Mouse (Mus musculus) hindbrain, embryonic 13.5 days (tissue): Measurements from ENCODE around the gene Ppp2r5c. TPM values are rescaled to one million over a fixed set of nuclear protein-coding genes. Genes with fewer than 3 reads are reported as not detected.

Source experiments
- ATAC-seq: fragments of 200-750 bp; cut with Nextera tagmentation; 2 replicates; pipeline ENCODE4 v1.8.0; 2017; ENCODE audit warnings: moderate TSS enrichment; ENCODE audit not compliant: low FRiP score
- H3K27ac ChIP-seq: fragments of 300-500 bp; sonication (generic); 2 replicates; pipeline ENCODE4 v1.5.1; 2015; ENCODE audit warnings: inconsistent platforms, mild to moderate bottlenecking, moderate library complexity
- H3K27me3 ChIP-seq: fragments of 300-500 bp; sonication (generic); 2 replicates; pipeline ENCODE4 v1.6.1; 2015; ENCODE audit warnings: mild to moderate bottlenecking, inconsistent platforms
- H3K36me3 ChIP-seq: fragments of 300-500 bp; sonication (generic); 2 replicates; pipeline ENCODE4 v1.6.1; 2015; ENCODE audit warnings: mild to moderate bottlenecking, inconsistent platforms
- H3K4me1 ChIP-seq: fragments of 300-500 bp; sonication (generic); replicated peaks from 2 replicates; pipeline ENCODE4 v1.6.1; 2015; ENCODE audit warnings: inconsistent platforms
- H3K4me2 ChIP-seq: fragments of 300-500 bp; sonication (generic); 2 replicates; pipeline ENCODE4 v1.6.1; 2015; ENCODE audit warnings: inconsistent platforms, mild to moderate bottlenecking, moderate library complexity
- H3K4me3 ChIP-seq: fragments of 300-500 bp; sonication (generic); 2 replicates; pipeline ENCODE4 v1.5.1; 2015; ENCODE audit warnings: mild to moderate bottlenecking, inconsistent platforms
- H3K9ac ChIP-seq: fragments of 300-500 bp; sonication (generic); 2 replicates; pipeline ENCODE4 v1.6.1; 2015; ENCODE audit warnings: mild to moderate bottlenecking, inconsistent platforms
- H3K9me3 ChIP-seq: fragments of 300-500 bp; sonication (generic); 2 replicates; pipeline ENCODE4 v1.6.1; 2016; ENCODE audit warnings: inconsistent platforms
- WGBS: fragments of 180-500 bp; shearing (Covaris S2); methylation state at CpG from one replicate; pipeline ENCODE4 v1.1.7; 2015; 5-methylcytosine and 5-hydroxymethylcytosine counted together
- polyA plus RNA-seq: library from polyadenylated mRNA; unstranded; fragments of >200 nt; fragmentation: Nextera tagmentation; extraction: Ambion mirVana; gene quantifications from 2 replicates; pipeline ENCODE4 v1.2.1, GENCODE M21; 2015

Ppp2r5c gene
- polyA plus RNA-seq, 1 experiment from 2014 or later = 144 TPM

DNA sequence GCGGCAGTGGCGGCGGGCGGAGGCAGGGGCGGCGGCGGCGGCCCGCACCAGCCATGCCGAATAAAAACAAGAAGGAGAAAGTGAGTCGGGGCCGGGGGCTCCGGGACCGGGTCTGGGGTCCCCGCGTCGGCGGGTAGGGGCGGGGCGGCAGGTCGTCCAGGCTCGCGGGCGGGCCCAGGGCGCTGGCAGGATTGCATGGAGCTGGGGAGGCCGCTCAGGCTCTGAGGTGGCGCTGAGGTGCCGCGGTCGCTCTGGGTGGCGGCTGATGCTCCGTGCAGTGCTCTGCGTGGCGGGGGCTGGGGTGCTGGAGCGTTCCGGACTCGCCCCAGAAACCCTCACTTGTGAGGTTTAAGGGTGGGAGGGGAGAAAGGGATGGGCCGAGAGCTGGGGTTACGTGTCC lies 386 bp downstream of the Ppp2r5c start:
- peaks cover 20% of the 10 kb centered on the region for H3K4me1 ChIP-seq
- H3K36me3 ChIP-seq = peaks cover 13% of the 10 kb centered on the region
- 0% methylated on average over 35 of the region's 39 CpGs for WGBS
- H3K9ac ChIP-seq = peak overlapping the region; percentile 93
- H3K4me2 ChIP-seq = peak overlapping the region; percentile 70
- H3K9me3 ChIP-seq = no peaks in the 10 kb centered on the region
- peak overlapping the region; percentile 94 for H3K27ac ChIP-seq
- peak; percentile 67 for ATAC-seq
- peak overlapping the region; percentile 88 for H3K4me3 ChIP-seq
- peaks cover 19% of the 10 kb centered on the region for H3K27me3 ChIP-seq

DNA sequence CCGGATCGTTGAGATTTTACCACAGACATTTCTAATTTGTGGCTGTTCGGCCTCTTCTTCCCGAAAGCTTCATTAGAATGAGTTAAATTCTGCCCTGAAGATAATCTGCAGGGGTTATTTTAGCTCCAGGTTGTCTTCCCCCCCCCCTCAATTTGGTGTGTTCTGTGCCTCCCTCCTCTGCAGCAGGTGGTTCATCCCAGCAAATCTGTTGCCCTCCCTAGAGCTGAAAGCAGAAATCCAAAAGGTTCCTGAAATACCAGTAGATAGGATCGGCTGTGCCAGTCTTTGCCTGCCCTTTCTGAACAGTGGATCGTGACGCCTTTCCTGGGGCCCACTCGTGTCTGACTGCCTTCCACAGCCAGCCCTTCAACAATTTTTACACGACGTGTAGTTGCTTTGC lies 1.8 kb downstream of the Ppp2r5c start:
- Histone ChIP-seq H3K27ac (no peak overlapping the region), H3K9ac (peak overlapping the region; percentile 43; the same call in 1 of the 2 replicates)
- no peak for ATAC-seq

DNA sequence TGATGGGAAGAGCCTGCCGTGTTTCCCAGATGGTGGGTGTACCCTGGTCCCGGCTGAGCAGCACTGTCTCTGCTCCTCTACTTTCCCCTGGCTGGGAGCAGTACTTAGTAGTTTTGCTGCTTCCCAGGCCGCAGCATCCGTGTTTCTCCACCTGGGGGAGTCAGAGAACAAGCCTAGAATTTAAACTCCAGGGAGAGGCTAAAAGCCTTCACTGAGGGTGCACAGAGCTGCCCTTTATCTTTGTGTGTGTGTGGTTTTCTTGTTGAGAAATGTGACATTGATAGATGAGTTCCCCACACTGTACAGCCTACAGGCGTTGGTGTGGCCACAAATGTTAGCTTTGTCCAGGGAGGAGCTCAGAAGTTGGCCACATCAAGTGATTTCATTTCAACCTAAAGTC lies 7.3 kb downstream of the Ppp2r5c start:
- H3K4me2 ChIP-seq = no peak overlapping the region
- H3K9ac ChIP-seq = no peak overlapping the region
- H3K4me3 ChIP-seq = no peak overlapping the region
- peak; percentile 21; the same call in 1 of the 2 replicates for ATAC-seq
- no peak overlapping the region for H3K27ac ChIP-seq
- no peaks in the 10 kb centered on the region for H3K9me3 ChIP-seq
- whole genome bisulfite sequencing = 24% methylated on average over 5 of the region's 5 CpGs
- H3K27me3 ChIP-seq = no peaks in the 10 kb centered on the region
- peaks cover 9% of the 10 kb centered on the region for H3K4me1 ChIP-seq
- peaks cover 13% of the 10 kb centered on the region for H3K36me3 ChIP-seq

More for the DNA sequence above, 1.8 kb downstream of the Ppp2r5c start:
- Histone ChIP-seq H3K4me3 (no peak overlapping the region; the same call in 1 of the 2 replicates), H3K9me3 (no peaks in the 10 kb centered on the region), H3K4me2 (no peak overlapping the region), H3K36me3 (peaks cover 13% of the 10 kb centered on the region), H3K4me1 (peaks cover 21% of the 10 kb centered on the region), H3K27me3 (peaks cover 9% of the 10 kb centered on the region)
- 84% methylated on average over 10 of the region's 10 CpGs for WGBS

DNA sequence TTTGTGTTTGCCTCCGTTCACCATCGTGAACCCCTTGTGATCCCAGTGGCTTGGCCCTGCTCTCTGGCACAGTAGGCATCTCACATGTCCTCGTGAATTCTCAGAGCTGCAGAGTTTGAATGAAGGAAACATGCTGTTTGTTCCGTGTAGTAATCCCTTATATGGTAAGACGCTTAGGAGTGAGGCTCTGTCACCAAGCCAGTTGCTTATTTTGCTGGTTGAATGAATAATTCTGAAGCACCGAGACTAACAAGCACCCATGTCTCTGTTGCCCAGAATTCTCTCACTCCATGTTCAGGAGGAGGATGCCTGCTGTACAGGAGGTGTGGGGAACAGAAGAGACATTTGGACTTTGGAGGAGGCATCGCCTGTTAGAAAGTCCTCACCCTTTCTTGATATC lies 9.1 kb downstream of the Ppp2r5c start:
- Histone ChIP-seq H3K4me2 (no peak overlapping the region), H3K4me3 (no peak overlapping the region), H3K27ac (no peak overlapping the region), H3K9me3 (no peaks in the 10 kb centered on the region), H3K27me3 (no peaks in the 10 kb centered on the region), H3K9ac (peak overlapping the region; percentile 35; the same call in 1 of the 2 replicates), H3K4me1 (peaks cover 9% of the 10 kb centered on the region), H3K36me3 (peaks cover 5% of the 10 kb centered on the region; the same call in 1 of the 2 replicates)
- WGBS = 90% methylated on average over 7 of the region's 7 CpGs
- no peak for ATAC-seq

DNA sequence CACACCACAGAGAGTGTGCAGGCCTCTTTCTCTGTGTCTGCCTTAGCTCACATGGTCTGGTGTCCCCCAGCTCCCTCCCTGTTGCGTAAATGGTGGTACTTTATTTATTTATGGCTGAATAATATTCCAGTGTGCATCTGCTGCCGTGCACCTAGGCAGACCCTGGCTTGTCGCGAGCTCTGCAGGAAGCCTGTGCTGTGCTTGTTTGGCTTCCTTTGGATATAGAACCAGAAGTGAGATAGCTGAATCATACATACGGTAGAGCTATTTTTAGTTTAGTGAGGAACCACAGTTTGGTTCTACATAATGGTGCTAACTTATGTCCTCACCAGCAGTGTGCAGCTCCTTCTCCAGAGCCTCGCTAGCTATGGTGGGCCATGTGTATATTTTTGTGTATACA lies 11.7 kb downstream of the Ppp2r5c start:
- Histone ChIP-seq H3K36me3 (peaks cover 7% of the 10 kb centered on the region), H3K4me3 (no peak overlapping the region), H3K4me2 (no peak overlapping the region), H3K27me3 (no peaks in the 10 kb centered on the region), H3K9me3 (no peaks in the 10 kb centered on the region), H3K4me1 (peaks cover 9% of the 10 kb centered on the region), H3K9ac (no peak overlapping the region), H3K27ac (no peak overlapping the region)
- WGBS = 91% methylated on average over 6 of the region's 6 CpGs
- ATAC-seq = no peak

DNA sequence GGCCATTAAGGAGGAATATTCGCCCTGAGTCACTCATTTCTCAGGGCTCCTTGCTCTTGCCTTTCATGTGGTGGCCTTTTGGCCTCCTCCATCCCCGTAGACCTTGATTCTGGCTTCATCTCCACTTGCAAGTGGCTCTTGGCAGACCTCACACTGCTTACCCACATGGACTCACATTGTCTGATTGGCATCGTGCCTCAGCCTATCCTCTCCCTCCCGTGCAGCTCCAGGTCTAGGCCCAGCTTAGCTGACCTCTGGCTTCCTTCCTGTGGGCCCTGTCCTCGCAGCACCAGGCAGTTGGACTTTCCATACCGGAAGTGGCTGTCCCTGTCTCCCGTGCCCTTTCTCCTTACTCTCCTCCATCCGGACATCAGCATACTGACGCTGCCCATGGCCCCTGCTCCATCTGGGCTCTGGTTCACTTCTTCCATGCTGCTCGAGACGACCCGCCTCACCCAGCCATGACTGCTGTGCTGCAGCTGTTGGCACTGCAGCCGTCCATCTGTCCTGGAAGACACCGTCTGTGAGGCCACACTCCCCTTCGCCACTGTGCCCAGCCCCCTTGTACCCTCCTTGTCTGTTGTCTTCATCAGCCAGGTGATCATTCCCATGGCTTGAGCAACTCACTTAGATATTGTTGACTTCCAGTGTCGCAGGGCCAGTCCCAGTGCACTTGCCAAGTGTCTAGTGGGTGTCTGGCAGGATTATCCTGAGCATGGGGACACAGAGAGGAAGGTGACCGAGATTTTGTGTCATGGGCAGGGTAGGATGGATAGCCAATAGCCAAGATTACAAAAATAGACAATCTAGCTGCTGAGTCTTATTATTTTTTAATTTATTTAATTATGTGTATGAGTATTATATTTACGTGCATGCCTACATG lies 13.7 kb downstream of the Ppp2r5c start:
- Histone ChIP-seq H3K27me3 (no peaks in the 10 kb centered on the region), H3K27ac (no peak overlapping the region), H3K4me2 (no peak overlapping the region), H3K4me1 (no peaks in the 10 kb centered on the region; the same call in 1 of the 2 replicates), H3K9me3 (no peaks in the 10 kb centered on the region), H3K4me3 (no peak overlapping the region), H3K9ac (no peak overlapping the region), H3K36me3 (peaks cover 7% of the 10 kb centered on the region)
- ATAC-seq = no peak
- 85% methylated on average over 18 of the region's 18 CpGs for WGBS

DNA sequence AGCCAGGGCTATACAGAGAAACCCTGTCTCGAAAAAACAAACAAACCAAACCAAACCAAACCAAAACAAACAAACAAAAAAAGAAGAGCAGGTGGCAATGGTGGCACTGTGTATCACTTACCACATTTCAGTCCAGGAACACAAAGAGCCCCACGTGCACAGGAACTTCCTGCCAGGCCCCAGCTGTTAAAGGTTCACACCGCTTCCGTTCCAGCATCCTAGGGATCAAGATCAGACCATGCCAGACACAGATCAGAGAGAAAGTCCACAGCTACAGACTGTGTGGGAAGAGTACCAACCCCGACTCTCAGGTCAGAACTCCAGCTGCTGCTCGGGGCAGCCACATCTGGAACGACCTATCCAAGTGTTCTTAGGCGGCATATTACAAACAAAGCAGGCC lies 16.8 kb downstream of the Ppp2r5c start:
- Histone ChIP-seq H3K36me3 (peaks cover 33% of the 10 kb centered on the region), H3K9me3 (no peaks in the 10 kb centered on the region), H3K4me3 (no peak overlapping the region), H3K27me3 (no peaks in the 10 kb centered on the region), H3K4me1 (no peaks in the 10 kb centered on the region), H3K27ac (no peak overlapping the region), H3K4me2 (no peak overlapping the region), H3K9ac (no peak overlapping the region)
- WGBS = 86% methylated on average over 8 of the region's 8 CpGs
- ATAC-seq = no peak

DNA sequence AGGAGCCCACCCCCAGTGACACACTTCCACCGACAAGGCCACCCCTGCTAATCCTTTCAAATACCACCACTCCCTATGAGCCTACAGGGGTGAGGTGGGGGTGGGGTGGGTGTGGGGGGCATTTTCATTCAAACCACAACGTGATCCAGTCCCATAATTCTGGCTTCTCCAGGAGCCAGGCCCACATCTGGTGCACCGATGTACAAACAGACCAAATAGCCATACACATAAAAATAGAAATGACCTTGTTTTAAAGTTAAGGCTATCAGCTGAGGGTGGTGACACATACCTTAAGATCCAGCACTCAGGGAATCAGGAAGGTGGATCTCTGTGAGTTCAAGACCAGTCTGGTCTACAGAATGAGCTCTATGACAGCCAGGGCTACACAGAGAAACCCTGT lies 24.5 kb downstream of the Ppp2r5c start:
- no peak overlapping the region for H3K27ac ChIP-seq
- no peaks in the 10 kb centered on the region for H3K9me3 ChIP-seq
- H3K36me3 ChIP-seq = peaks cover 39% of the 10 kb centered on the region
- 83% methylated on average over 3 of the region's 3 CpGs for WGBS
- no peak for ATAC-seq
- H3K4me2 ChIP-seq = no peak overlapping the region
- H3K27me3 ChIP-seq = no peaks in the 10 kb centered on the region
- no peak overlapping the region for H3K4me3 ChIP-seq
- peaks cover 3% of the 10 kb centered on the region; the same call in 1 of the 2 replicates for H3K4me1 ChIP-seq
- H3K9ac ChIP-seq = no peak overlapping the region

DNA sequence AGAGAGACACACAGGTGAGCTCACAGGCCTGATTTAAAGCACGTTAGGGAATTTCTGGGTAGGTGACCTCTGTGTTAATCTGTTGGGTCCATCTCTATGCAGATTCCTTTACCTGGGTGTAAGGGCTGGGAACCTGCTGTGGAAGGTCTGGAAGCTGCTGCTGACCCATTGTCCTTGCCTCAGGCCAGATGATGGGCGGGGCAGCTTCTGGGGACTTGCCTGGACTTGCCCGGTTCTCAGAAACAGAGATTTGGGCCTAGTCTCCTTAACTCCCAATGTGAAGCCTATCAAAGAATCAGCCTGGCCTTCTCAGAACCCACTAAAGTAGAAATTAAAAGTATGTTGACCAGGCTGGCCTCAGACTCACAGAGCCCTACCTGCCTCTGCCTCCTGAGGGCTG lies 25.3 kb downstream of the Ppp2r5c start:
- ATAC-seq = no peak
- 78% methylated on average over 3 of the region's 3 CpGs for WGBS

DNA sequence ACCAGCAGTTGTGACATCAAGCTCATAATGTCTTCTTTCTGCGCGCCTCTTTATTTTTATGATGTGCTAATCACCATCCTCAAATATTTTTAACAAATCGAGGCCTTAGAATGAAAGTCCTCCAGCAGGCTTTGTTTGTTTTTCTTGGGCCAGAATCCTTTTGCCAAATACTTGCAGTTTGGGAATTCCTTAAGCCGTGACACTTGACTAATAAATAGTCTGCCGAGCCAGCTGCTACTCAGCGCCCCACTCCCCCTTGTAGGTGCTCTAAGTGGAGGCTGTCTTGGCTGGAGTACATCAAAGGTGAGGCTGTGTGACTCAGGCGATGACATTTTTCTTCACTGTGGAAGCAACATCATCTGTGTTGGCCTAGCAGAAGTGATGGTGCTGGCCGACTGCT lies 27.6 kb downstream of the Ppp2r5c start:
- H3K9ac ChIP-seq = 0 out of 2 replicates have a peak overlapping the region, but pooled peaks have one; percentile 35
- no peaks in the 10 kb centered on the region for H3K9me3 ChIP-seq
- H3K4me1 ChIP-seq = peaks cover 3% of the 10 kb centered on the region; the same call in 1 of the 2 replicates
- WGBS = 82% methylated on average over 8 of the region's 8 CpGs
- H3K36me3 ChIP-seq = peaks cover 17% of the 10 kb centered on the region
- no peak overlapping the region for H3K4me2 ChIP-seq
- no peak overlapping the region for H3K27ac ChIP-seq
- no peak for ATAC-seq
- no peaks in the 10 kb centered on the region for H3K27me3 ChIP-seq
- H3K4me3 ChIP-seq = no peak overlapping the region

More for the DNA sequence above, 25.3 kb downstream of the Ppp2r5c start:
- Histone ChIP-seq H3K36me3 (peaks cover 33% of the 10 kb centered on the region), H3K9me3 (no peaks in the 10 kb centered on the region), H3K4me3 (no peak overlapping the region), H3K27ac (no peak overlapping the region), H3K4me1 (peaks cover 3% of the 10 kb centered on the region; the same call in 1 of the 2 replicates), H3K9ac (no peak overlapping the region), H3K27me3 (no peaks in the 10 kb centered on the region), H3K4me2 (no peak overlapping the region)

DNA sequence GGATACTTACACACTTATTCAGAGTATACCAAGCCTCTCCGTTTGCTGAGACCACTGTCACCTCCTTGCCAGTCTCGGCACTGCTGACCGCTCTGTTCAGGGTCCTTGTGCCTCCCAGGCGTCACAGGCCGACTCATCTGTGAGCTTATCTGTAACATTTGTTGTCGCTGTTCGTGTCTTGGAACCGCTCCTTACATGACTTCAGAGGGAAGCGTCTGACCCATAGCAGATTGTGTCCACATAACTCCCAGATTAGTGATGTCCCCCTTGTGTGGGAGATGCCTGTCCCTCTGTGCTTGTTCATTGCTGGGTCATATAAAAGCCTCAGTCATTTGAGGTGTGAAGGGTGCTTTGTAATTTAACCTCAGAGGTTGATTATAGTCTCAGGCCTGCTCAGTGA lies 29.6 kb downstream of the Ppp2r5c start:
- peaks cover 3% of the 10 kb centered on the region; the same call in 1 of the 2 replicates for H3K4me1 ChIP-seq
- H3K4me3 ChIP-seq = no peak overlapping the region
- H3K27ac ChIP-seq = no peak overlapping the region
- no peak overlapping the region for H3K4me2 ChIP-seq
- no peak overlapping the region for H3K9ac ChIP-seq
- no peaks in the 10 kb centered on the region for H3K27me3 ChIP-seq
- WGBS = 91% methylated on average over 9 of the region's 9 CpGs
- peaks cover 17% of the 10 kb centered on the region; the same call in 1 of the 2 replicates for H3K36me3 ChIP-seq
- no peak for ATAC-seq
- no peaks in the 10 kb centered on the region for H3K9me3 ChIP-seq

DNA sequence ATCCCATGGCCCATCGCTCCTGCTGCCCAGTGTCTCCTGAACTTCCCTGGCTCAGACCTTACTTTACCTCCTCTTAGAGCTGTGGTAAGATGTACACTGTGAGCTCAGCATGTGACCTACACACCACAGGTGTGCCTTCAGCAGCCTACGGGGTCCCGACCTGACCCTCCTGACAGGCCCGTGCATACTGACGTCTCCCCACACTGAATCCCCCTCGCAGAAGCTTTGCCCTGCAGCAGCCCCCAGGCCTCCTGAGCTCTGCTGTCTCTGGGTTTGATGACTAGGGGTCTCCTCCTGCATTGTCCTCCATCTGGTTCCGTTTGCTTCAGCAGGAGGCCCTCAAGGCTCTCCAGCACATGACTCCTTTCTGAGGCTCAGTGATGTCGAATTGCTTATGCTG lies 31.0 kb downstream of the Ppp2r5c start:
- WGBS = 87% methylated on average over 8 of the region's 8 CpGs
- Histone ChIP-seq H3K36me3 (peaks cover 17% of the 10 kb centered on the region; the same call in 1 of the 2 replicates), H3K27me3 (no peaks in the 10 kb centered on the region), H3K9me3 (no peaks in the 10 kb centered on the region), H3K9ac (no peak overlapping the region), H3K4me1 (peaks cover 3% of the 10 kb centered on the region; the same call in 1 of the 2 replicates), H3K4me2 (no peak overlapping the region), H3K4me3 (no peak overlapping the region), H3K27ac (no peak overlapping the region)
- ATAC-seq = no peak
